Mouse (Mus musculus) MEL (cell line): ENCODE data around the gene Map4k1. TPM values are rescaled to one million over a fixed set of nuclear protein-coding genes. Genes with fewer than 3 reads are reported as not detected.

Experiments used
- DNase-seq: peaks from one replicate; pipeline ENCODE4 v3.0.0; 2011; ENCODE audit warnings: low read depth, low spot score
- H3K27ac ChIP-seq: 2 replicates; pipeline ENCODE4 v1.5.1; 2012; ENCODE audit warnings: low read depth, mild to moderate bottlenecking, control low read depth, low read length, moderate library complexity; ENCODE audit not compliant: control insufficient read depth
- H3K27me3 ChIP-seq, 2 experiments: fragments of 150-350 bp in 1 of 2; sonication (generic) in 1 of 2; 2 replicates each; pipeline ENCODE4 v1.6.1; 2012; ENCODE audit warnings: low read length in 2 of 2, mild to moderate bottlenecking in 2 of 2, improper control_type of control experiment in 1 of 2, moderate library complexity in 1 of 2; ENCODE audit not compliant: insufficient read depth in 2 of 2, control insufficient read depth in 1 of 2
- H3K36me3 ChIP-seq, 2 experiments: 2 replicates each; pipeline ENCODE4 v1.6.1; 2012 to 2014; ENCODE audit warnings: low read length in 2 of 2, improper control_type of control experiment in 1 of 2, inconsistent platforms in 1 of 2, mild to moderate bottlenecking in 1 of 2; ENCODE audit not compliant: insufficient read depth in 2 of 2, control insufficient read depth in 1 of 2
- H3K4me1 ChIP-seq, 2 experiments: fragments of 150-350 bp in 1 of 2; sonication (generic) in 1 of 2; 2 replicates each; pipeline ENCODE4 v1.6.1; 2012; ENCODE audit warnings: low read length in 2 of 2, improper control_type of control experiment in 1 of 2, mild to moderate bottlenecking in 1 of 2; ENCODE audit not compliant: insufficient read depth in 2 of 2, control insufficient read depth in 1 of 2
- H3K4me3 ChIP-seq, 2 experiments: fragments of 150-350 bp in 1 of 2; sonication (generic) in 1 of 2; 2 replicates each; pipeline ENCODE4 v1.5.1; 2012; ENCODE audit warnings: low read depth in 2 of 2, low read length in 2 of 2, mild to moderate bottlenecking in 2 of 2, moderate library complexity in 2 of 2, control low read depth in 1 of 2, improper control_type of control experiment in 1 of 2; ENCODE audit not compliant: control insufficient read depth in 1 of 2, insufficient read depth in 1 of 2
- H3K79me2 ChIP-seq: 2 replicates; pipeline ENCODE4 v1.6.1; 2012; ENCODE audit warnings: mild to moderate bottlenecking, low read length, moderate library complexity; ENCODE audit not compliant: control insufficient read depth, poor library complexity, insufficient read depth
- H3K9ac ChIP-seq: 2 replicates; pipeline ENCODE4 v1.6.1; 2012; ENCODE audit warnings: low read depth, mild to moderate bottlenecking, control low read depth, low read length, moderate library complexity; ENCODE audit not compliant: control insufficient read depth, poor library complexity, severe bottlenecking
- H3K9me3 ChIP-seq: fragments of 150-350 bp; sonication (generic); replicated peaks from 2 replicates; pipeline ENCODE4 v1.6.1; 2012; ENCODE audit warnings: mild to moderate bottlenecking, low read length, improper control_type of control experiment, moderate library complexity; ENCODE audit not compliant: insufficient read depth
- BHLHE40 ChIP-seq: IDR thresholded peaks from 2 replicates; pipeline ENCODE4 v1.6.1; 2012; ENCODE audit warnings: low read depth, mild to moderate bottlenecking, inconsistent platforms, low read length, improper control_type of control experiment, borderline replicate concordance
- CHD2 ChIP-seq: IDR thresholded peaks from 2 replicates; pipeline ENCODE4 v1.6.1; 2011; ENCODE audit warnings: low read length, improper control_type of control experiment
- CTCF ChIP-seq, 3 experiments: IDR thresholded peaks in 2 of 3; conservative IDR thresholded peaks in 1 of 3; 2 replicates each; pipeline ENCODE4 v1.5.1; 2011 to 2012; ENCODE audit warnings: low read length in 3 of 3, low read depth in 2 of 3, mild to moderate bottlenecking in 2 of 3, improper control_type of control experiment in 1 of 3, inconsistent platforms in 1 of 3, mixed read lengths in 1 of 3, moderate library complexity in 1 of 3; ENCODE audit not compliant: control insufficient read depth in 1 of 3, insufficient read depth in 1 of 3, poor library complexity in 1 of 3, severe bottlenecking in 1 of 3
- ELF1 ChIP-seq: IDR thresholded peaks from 2 replicates; pipeline ENCODE4 v1.6.1; 2014; ENCODE audit warnings: low read depth, mild to moderate bottlenecking, inconsistent platforms, low read length, improper control_type of control experiment, moderate library complexity
- EP300 ChIP-seq, 2 experiments: IDR thresholded peaks; 2 replicates each; pipeline ENCODE4 v1.6.1; 2011; ENCODE audit warnings: improper control_type of control experiment in 2 of 2, low read length in 2 of 2, low read depth in 1 of 2, mild to moderate bottlenecking in 1 of 2
- ETS1 ChIP-seq: IDR thresholded peaks from 2 replicates; pipeline ENCODE4 v1.6.1; 2012; ENCODE audit warnings: low read depth, mild to moderate bottlenecking, inconsistent platforms, low read length, improper control_type of control experiment, moderate library complexity
- GABPA ChIP-seq: IDR thresholded peaks from 2 replicates; pipeline ENCODE4 v1.6.1; 2012; ENCODE audit warnings: low read depth, mild to moderate bottlenecking, inconsistent platforms, low read length, improper control_type of control experiment, moderate library complexity
- MAZ ChIP-seq: IDR thresholded peaks from 2 replicates; pipeline ENCODE4 v1.6.1; 2012; ENCODE audit warnings: low read depth, mild to moderate bottlenecking, inconsistent platforms, low read length, improper control_type of control experiment
- MEF2A ChIP-seq: IDR thresholded peaks from 2 replicates; pipeline ENCODE4 v1.6.1; 2014; ENCODE audit warnings: low read depth, mild to moderate bottlenecking, inconsistent platforms, low read length, improper control_type of control experiment; ENCODE audit not compliant: poor library complexity, insufficient replicate concordance, severe bottlenecking; ENCODE audit errors: extremely low read depth
- MXI1 ChIP-seq: IDR thresholded peaks from 2 replicates; pipeline ENCODE4 v1.6.1; 2011; ENCODE audit warnings: mild to moderate bottlenecking, low read depth, low read length, improper control_type of control experiment
- MYC ChIP-seq: IDR thresholded peaks from 2 replicates; pipeline ENCODE4 v1.6.1; 2011; ENCODE audit warnings: low read depth, mild to moderate bottlenecking, low read length, improper control_type of control experiment, moderate library complexity
- NELFE ChIP-seq: IDR thresholded peaks from 2 replicates; pipeline ENCODE4 v1.6.1; 2011; ENCODE audit warnings: low read depth, low read length, improper control_type of control experiment
- NRF1 ChIP-seq: IDR thresholded peaks from 2 replicates; pipeline ENCODE4 v1.6.1; 2014; ENCODE audit warnings: low read depth, mild to moderate bottlenecking, inconsistent platforms, low read length, improper control_type of control experiment, moderate library complexity; ENCODE audit not compliant: poor library complexity, insufficient read depth, severe bottlenecking
- POLR2A ChIP-seq, 2 experiments: IDR thresholded peaks; 2 replicates each; pipeline ENCODE4 v1.6.1; 2011 to 2012; ENCODE audit warnings: low read length in 2 of 2, mild to moderate bottlenecking in 2 of 2, control low read depth in 1 of 2, improper control_type of control experiment in 1 of 2, low read depth in 1 of 2, moderate library complexity in 1 of 2; ENCODE audit not compliant: control insufficient read depth in 1 of 2, insufficient read depth in 1 of 2, poor library complexity in 1 of 2
- POLR2AphosphoS2 ChIP-seq: IDR thresholded peaks from 2 replicates; pipeline ENCODE4 v1.6.1; 2011; ENCODE audit warnings: low read length, improper control_type of control experiment
- POLR2AphosphoS5 ChIP-seq: IDR thresholded peaks from 2 replicates; pipeline ENCODE4 v1.6.1; 2012; ENCODE audit warnings: low read depth, borderline replicate concordance, mild to moderate bottlenecking, inconsistent platforms, low read length, moderate library complexity, mixed read lengths
- RAD21 ChIP-seq: IDR thresholded peaks from 2 replicates; pipeline ENCODE4 v1.6.1; 2011; ENCODE audit warnings: mild to moderate bottlenecking, low read depth, low read length, improper control_type of control experiment
- RCOR1 ChIP-seq: IDR thresholded peaks from 2 replicates; pipeline ENCODE4 v1.6.1; 2012; ENCODE audit warnings: low read depth, mild to moderate bottlenecking, inconsistent platforms, low read length, improper control_type of control experiment
- TBP ChIP-seq: IDR thresholded peaks from 2 replicates; pipeline ENCODE4 v1.8.0; 2011; ENCODE audit warnings: low read depth, low read length, improper control_type of control experiment
- ZC3H11A ChIP-seq: IDR thresholded peaks from 2 replicates; pipeline ENCODE4 v1.6.1; 2012; ENCODE audit warnings: low read depth, mild to moderate bottlenecking, inconsistent platforms, low read length, improper control_type of control experiment
- ZMIZ1 ChIP-seq: IDR thresholded peaks from 2 replicates; pipeline ENCODE4 v1.6.1; 2012; ENCODE audit warnings: low read depth, mild to moderate bottlenecking, inconsistent platforms, low read length, improper control_type of control experiment, moderate library complexity
- ZNF384 ChIP-seq: IDR thresholded peaks from 2 replicates; pipeline ENCODE4 v1.6.1; 2012; ENCODE audit warnings: low read depth, mild to moderate bottlenecking, inconsistent platforms, low read length, improper control_type of control experiment
- polyA plus RNA-seq, 2 experiments: library from polyadenylated mRNA; stranded (reverse) in 1 of 2; unstranded in 1 of 2; fragments of >175 nt in 1 of 2; fragments of >200 nt in 1 of 2; gene quantifications; 2 replicates each; pipeline versions ENCODE4 v1.2.1 to v1.2.4; 2012; ENCODE audit warnings: low replicate concordance in 2 of 2, low read depth in 1 of 2; ENCODE audit not compliant: insufficient read length in 2 of 2, insufficient read depth in 1 of 2, missing spikeins in 1 of 2
- total RNA-seq: library from RNA; depleted of rRNA; stranded (reverse); fragments of 300-350 nt; gene quantifications from 2 replicates; pipeline ENCODE4 v1.2.3, GENCODE M21; 2012

Map4k1 gene
- total and polyA plus RNA-seq, 3 experiments: 17.3 to 50.8 TPM; not detected in 1

GRCm38 (mm10) chr7:29043016-29043673 is 61.3 kb downstream of the Map4k1 start:
- H3K27me3 ChIP-seq: no peaks in the 10 kb centered on the region
- no peak for DNase-seq
- TF ChIP-seq ZNF384 (no peak), TBP (no peak), RAD21 (no peak), ZMIZ1 (no peak), POLR2AphosphoS5 (no peak), RCOR1 (no peak), ELF1 (no peak)
- TF ChIP-seq, all 39 proteins: peak for 0
- H3K4me1 ChIP-seq: peaks cover 0 to 3% of the 10 kb centered on the region in 2 experiments; a peak in 1 of 4 replicates
- no peaks in the 10 kb centered on the region for H3K9me3 ChIP-seq
- no peak overlapping the region for H3K4me3 ChIP-seq
- peaks cover 9% of the 10 kb centered on the region for H3K79me2 ChIP-seq
- H3K9ac ChIP-seq: no peak overlapping the region
- peaks cover 0 to 3% of the 10 kb centered on the region in 2 experiments; a peak in 1 of 4 replicates for H3K36me3 ChIP-seq
- no peak overlapping the region for H3K27ac ChIP-seq

GRCm38 (mm10) chr7:29043674-29044057 is 61.8 kb downstream of the Map4k1 start:
- Histone ChIP-seq H3K9me3 (no peaks in the 10 kb centered on the region), H3K4me1 (peaks cover 0 to 3% of the 10 kb centered on the region in 2 experiments; a peak in 1 of 4 replicates), H3K36me3 (peaks cover 0 to 3% of the 10 kb centered on the region in 2 experiments; a peak in 1 of 4 replicates)
- TF ChIP-seq MXI1 (no peak), POLR2AphosphoS2 (no peak), GABPA (no peak), EP300 (IDR thresholded peaks at IDR 0.05; ENCODE audit: low read depth in 1 of 2, low read length in 2 of 2) (no peak), POLR2A (IDR thresholded peaks at IDR 0.05; ENCODE audit: control insufficient read depth in 1 of 2, insufficient read depth in 1 of 2, low read depth in 1 of 2, low read length in 2 of 2, poor library complexity in 1 of 2) (no peak), MYC (no peak), ZC3H11A (no peak), ETS1 (no peak), NRF1 (no peak), CTCF (IDR thresholded peaks at IDR 0.05 in 2 of 3, conservative IDR thresholded peaks at IDR 0.05 in 1 of 3; ENCODE audit: control insufficient read depth in 1 of 3, insufficient read depth in 1 of 3, low read depth in 2 of 3, low read length in 3 of 3, poor library complexity in 1 of 3, severe bottlenecking in 1 of 3) (no peak), BHLHE40 (no peak), CHD2 (no peak), MEF2A (no peak), TBP (no peak), NELFE (no peak), MAZ (no peak)
- TF ChIP-seq, all 39 proteins: peak for 0
- no peaks in the 10 kb centered on the region for H3K27me3 ChIP-seq
- no peak overlapping the region for H3K4me3 ChIP-seq
- no peak overlapping the region for H3K9ac ChIP-seq
- peaks cover 9% of the 10 kb centered on the region for H3K79me2 ChIP-seq
- no peak for DNase-seq
- no peak overlapping the region for H3K27ac ChIP-seq
